25 mouse cellular contexts compared by ENCODE assay signal in genomic region chr17:46351026-46351700, GRCm38 (mm10). TPM values are rescaled to one million over a fixed set of nuclear protein-coding genes. Genes with fewer than 3 reads are reported as not detected.
DNase-seq lines count a peak whose midpoint lies in the region; ATAC-seq lines count a peak whose summit lies in the region.
"Had no signal": no experiment of that assay in that cellular context is flagged by ENCODE, and none has a peak within 500 bp of the region (broad histone marks: within the 10 kb centered on the region; RNA-seq: fewer than 3 reads in every experiment).

No protein-coding gene starts in this region.

- 84% methylated on average over 8 of the region's 8 CpGs for WGBS in kidney, embryonic 15.5 days
- WGBS in kidney, embryonic 16.5 days, result 85% methylated on average over 8 of the region's 8 CpGs

- H3K4me3 ChIP-seq in kidney, embryonic 15.5 days (replicated peaks), result no peak overlapping the region
- no peak overlapping the region for H3K4me3 ChIP-seq in kidney, embryonic 16.5 days (ENCODE audit: low read length)
- H3K4me3 ChIP-seq: embryonic facial prominence, embryonic 10.5 days; embryonic facial prominence, embryonic 13.5 days; erythroblast, embryonic 14.5 days; forebrain, embryonic 12.5 days; forebrain, embryonic 15.5 days; hindbrain, embryonic 12.5 days; hindbrain, embryonic 15.5 days had no signal

- ATAC-seq in kidney, embryonic 15.5 days (replicated peaks; ENCODE audit: low FRiP score), result no peak
- ATAC-seq in kidney, embryonic 16.5 days (ENCODE audit: low FRiP score, low TSS enrichment), result no peak
- ATAC-seq: CD4-positive, CD25-positive, alpha-beta regulatory T cell, adult 4 months; forebrain, embryonic 15.5 days had no signal

- H3K36me3 ChIP-seq in kidney, embryonic 15.5 days, result no peaks in the 10 kb centered on the region
- H3K36me3 ChIP-seq in kidney, embryonic 16.5 days (ENCODE audit: insufficient read depth, low read length), result no peaks in the 10 kb centered on the region
- H3K36me3 ChIP-seq: embryonic facial prominence, embryonic 10.5 days; embryonic facial prominence, embryonic 13.5 days; forebrain, embryonic 12.5 days; forebrain, embryonic 15.5 days; hindbrain, embryonic 12.5 days; hindbrain, embryonic 15.5 days had no signal

- no peak overlapping the region for H3K4me2 ChIP-seq in kidney, embryonic 15.5 days
- no peak overlapping the region for H3K4me2 ChIP-seq in kidney, embryonic 16.5 days (replicated peaks; ENCODE audit: low read depth, low read length)
- H3K4me2 ChIP-seq: embryonic facial prominence, embryonic 13.5 days; forebrain, embryonic 12.5 days; forebrain, embryonic 15.5 days; heart, embryonic 11.5 days; hindbrain, embryonic 12.5 days; hindbrain, embryonic 15.5 days had no signal

- no peak overlapping the region for H3K9ac ChIP-seq in kidney, embryonic 15.5 days
- no peak overlapping the region for H3K9ac ChIP-seq in kidney, embryonic 16.5 days (replicated peaks; ENCODE audit: low read length)
- H3K9ac ChIP-seq: embryonic facial prominence, embryonic 13.5 days; forebrain, embryonic 12.5 days; forebrain, embryonic 15.5 days; hindbrain, embryonic 12.5 days; hindbrain, embryonic 15.5 days had no signal

- no peaks in the 10 kb centered on the region; the same call in 1 of the 2 replicates for H3K9me3 ChIP-seq in kidney, embryonic 15.5 days (replicated peaks)
- H3K9me3 ChIP-seq in kidney, embryonic 16.5 days (ENCODE audit: low read length), result peaks cover 7% of the 10 kb centered on the region
- H3K9me3 ChIP-seq: forebrain, embryonic 15.5 days; hindbrain, embryonic 15.5 days had no signal

- H3K27me3 ChIP-seq in kidney, embryonic 15.5 days, result no peaks in the 10 kb centered on the region
- no peaks in the 10 kb centered on the region for H3K27me3 ChIP-seq in kidney, embryonic 16.5 days (ENCODE audit: insufficient read depth, low read length)
- H3K27me3 ChIP-seq: embryonic facial prominence, embryonic 13.5 days; forebrain, embryonic 12.5 days; forebrain, embryonic 15.5 days; hindbrain, embryonic 12.5 days; hindbrain, embryonic 15.5 days had no signal

- intact Hi-C loops in left cerebral cortex, postnatal 36 days (cut with DNase I), result no loop called here

- peak; percentile 62 for DNase-seq in kidney, adult 18-20 months
- peak; percentile 84 for DNase-seq in kidney, adult 9 months
- peak; percentile 54 to 62 for DNase-seq in kidney, postnatal 36 days
- no peak for DNase-seq in left cerebral cortex, postnatal 36 days (ENCODE audit: low spot score in 2 of 2)
- DNase-seq: adrenal gland, adult 8-10 months; adrenal gland, postnatal 25 days; cerebellum, adult 11-12 months; cerebellum, adult 8-10 months; cerebellum, postnatal 10 days; cerebellum, postnatal 36 days; embryo, embryonic 11 days; gastrocnemius, postnatal 25 days had no signal

- no peak overlapping the region for H3K27ac ChIP-seq in kidney, embryonic 15.5 days
- no peak overlapping the region for H3K27ac ChIP-seq in kidney, embryonic 16.5 days (ENCODE audit: low read length)
- H3K27ac ChIP-seq: embryonic facial prominence, embryonic 10.5 days; embryonic facial prominence, embryonic 13.5 days; forebrain, embryonic 12.5 days; forebrain, embryonic 15.5 days; hindbrain, embryonic 12.5 days; hindbrain, embryonic 15.5 days had no signal

- H3K4me1 ChIP-seq in kidney, embryonic 15.5 days, result no peaks in the 10 kb centered on the region
- no peaks in the 10 kb centered on the region for H3K4me1 ChIP-seq in kidney, embryonic 16.5 days (ENCODE audit: insufficient read depth, low read length)
- H3K4me1 ChIP-seq: embryonic facial prominence, embryonic 10.5 days; embryonic facial prominence, embryonic 13.5 days; forebrain, embryonic 12.5 days; forebrain, embryonic 15.5 days; hindbrain, embryonic 12.5 days; hindbrain, embryonic 15.5 days had no signal

RNA-seq across cellular contexts. Expression of gene Abcc10, which starts 23.0 kb away (rescaled TPM):
- 5.8 and 6.3 TPM in 2 replicates for polyA plus RNA-seq in kidney, embryonic 15.5 days (2015; fragmentation: Nextera tagmentation; extraction: Ambion mirVana)
- 6.9 and 7.3 TPM in 2 replicates for polyA plus RNA-seq in kidney, embryonic 16.5 days (2015; fragmentation: Nextera tagmentation; extraction: Ambion mirVana)
- 10 to 100 TPM in 1 of 2 experiments, 1 to 10 TPM in 1; 8.1 to 11.9 TPM for total RNA-seq in left cerebral cortex, postnatal 36 days (2021)

RNA-seq across cellular contexts. Expression of gene Zfp318, which starts 32.4 kb away (rescaled TPM):
- 9.9 and 10.3 TPM in 2 replicates for polyA plus RNA-seq in kidney, embryonic 15.5 days (2015; fragmentation: Nextera tagmentation; extraction: Ambion mirVana)
- polyA plus RNA-seq in kidney, embryonic 16.5 days (2015; fragmentation: Nextera tagmentation; extraction: Ambion mirVana), result 5.0 and 6.1 TPM in 2 replicates
- 10 to 100 TPM; 54.1 to 64.3 TPM for total RNA-seq in left cerebral cortex, postnatal 36 days (2021)

RNA-seq across cellular contexts. Expression of gene Dlk2, which starts 53.9 kb away (rescaled TPM):
- 0.42 and 0.85 TPM in 2 replicates for polyA plus RNA-seq in kidney, embryonic 15.5 days (2015; fragmentation: Nextera tagmentation; extraction: Ambion mirVana)
- 0.37 and 0.64 TPM in 2 replicates for polyA plus RNA-seq in kidney, embryonic 16.5 days (2015; fragmentation: Nextera tagmentation; extraction: Ambion mirVana)
- total RNA-seq in left cerebral cortex, postnatal 36 days (2021), result 10 to 100 TPM; 50.7 to 71.8 TPM
- total RNA-seq: adrenal gland, postnatal 25 days; hematopoietic stem cell, adult 5-6 weeks; MEL had no signal
- polyA plus RNA-seq: CD4-positive, CD25-positive, alpha-beta regulatory T cell, adult 4 months; erythroblast, embryonic 14.5 days had no signal

Comparison
In these comparisons a context has a peak if more than half of its experiments do, and no peak if none do; other contexts are left out.
1. DNase-seq: peak in kidney, adult 18-20 months (single experiment), kidney, adult 9 months (single experiment) and kidney, postnatal 36 days (2 of 2); none in left cerebral cortex, postnatal 36 days (0 of 2).